Mouse (Mus musculus) forebrain, embryonic 13.5 days (tissue): ENCODE results near the gene Tab1. TPM values are rescaled to one million over a fixed set of nuclear protein-coding genes. Genes with fewer than 3 reads are reported as not detected.
A peak's percentile ranks its signal among the peaks of the same experiment; 100 is the strongest.

Experiments
- ATAC-seq: fragments of 200-750 bp; cut with Nextera tagmentation; 2 replicates; pipeline ENCODE4 v1.8.0; 2017
- H3K27ac ChIP-seq: fragments of 300-500 bp; sonication (generic); 2 replicates; pipeline ENCODE4 v1.5.1; 2015; ENCODE audit warnings: inconsistent platforms, mild to moderate bottlenecking, moderate library complexity
- H3K27me3 ChIP-seq: fragments of 300-500 bp; sonication (generic); 2 replicates; pipeline ENCODE4 v1.6.1; 2015; ENCODE audit warnings: mild to moderate bottlenecking, inconsistent platforms
- H3K36me3 ChIP-seq: fragments of 300-500 bp; sonication (generic); 2 replicates; pipeline ENCODE4 v1.6.1; 2015; ENCODE audit warnings: mild to moderate bottlenecking, inconsistent platforms; ENCODE audit not compliant: poor library complexity, severe bottlenecking
- H3K4me1 ChIP-seq: fragments of 300-500 bp; sonication (generic); 2 replicates; pipeline ENCODE4 v1.6.1; 2015; ENCODE audit warnings: inconsistent platforms
- H3K4me2 ChIP-seq: fragments of 300-500 bp; sonication (generic); 2 replicates; pipeline ENCODE4 v1.6.1; 2015; ENCODE audit warnings: inconsistent platforms, mild to moderate bottlenecking, moderate library complexity
- H3K4me3 ChIP-seq: fragments of 300-500 bp; sonication (generic); 2 replicates; pipeline ENCODE4 v1.5.1; 2015; ENCODE audit warnings: mild to moderate bottlenecking, inconsistent platforms
- H3K9ac ChIP-seq: fragments of 300-500 bp; sonication (generic); 2 replicates; pipeline ENCODE4 v1.6.1; 2015; ENCODE audit warnings: mild to moderate bottlenecking, inconsistent platforms
- H3K9me3 ChIP-seq: fragments of 300-500 bp; sonication (generic); replicated peaks from 2 replicates; pipeline ENCODE4 v1.6.1; 2016; ENCODE audit warnings: inconsistent platforms
- WGBS: fragments of 180-500 bp; shearing (Covaris S2); methylation state at CpG from one replicate; pipeline ENCODE4 v1.1.7; 2015; 5-methylcytosine and 5-hydroxymethylcytosine counted together
- polyA plus RNA-seq: library from polyadenylated mRNA; unstranded; fragments of >200 nt; fragmentation: Nextera tagmentation; extraction: Ambion mirVana; gene quantifications from 2 replicates; pipeline ENCODE4 v1.2.1, GENCODE M21; 2015

Gene Tab1
- polyA plus RNA-seq, 1 experiment from 2014 or later, result 36.6 TPM

DNA sequence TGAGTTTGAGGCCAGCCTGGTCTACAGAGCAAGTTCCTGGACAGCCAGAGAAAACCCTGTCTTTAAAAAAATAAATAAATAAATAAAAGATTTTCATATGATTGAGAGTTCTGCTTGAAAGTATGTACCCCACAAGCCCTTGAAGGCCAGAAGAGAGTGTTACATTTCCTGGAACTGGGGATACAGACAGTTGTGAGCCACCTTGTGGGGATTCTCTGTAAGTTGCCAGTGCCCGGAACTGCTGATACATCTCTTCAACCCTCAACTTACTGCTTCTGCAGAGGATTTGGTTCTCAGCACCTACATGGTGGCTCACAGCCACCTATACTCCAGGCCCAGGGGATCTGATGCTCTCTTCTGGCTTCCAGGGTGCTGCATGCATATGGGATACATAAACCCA is 5.7 kb upstream of the Tab1 start:
- Histone ChIP-seq H3K9me3 (no peaks in the 10 kb centered on the region), H3K36me3 (no peaks in the 10 kb centered on the region), H3K27ac (no peak overlapping the region), H3K27me3 (no peaks in the 10 kb centered on the region), H3K9ac (no peak overlapping the region), H3K4me2 (no peak overlapping the region), H3K4me3 (no peak overlapping the region), H3K4me1 (no peaks in the 10 kb centered on the region)
- WGBS, result 67% methylated on average over 1 of the region's 1 CpGs
- ATAC-seq, result no peak

DNA sequence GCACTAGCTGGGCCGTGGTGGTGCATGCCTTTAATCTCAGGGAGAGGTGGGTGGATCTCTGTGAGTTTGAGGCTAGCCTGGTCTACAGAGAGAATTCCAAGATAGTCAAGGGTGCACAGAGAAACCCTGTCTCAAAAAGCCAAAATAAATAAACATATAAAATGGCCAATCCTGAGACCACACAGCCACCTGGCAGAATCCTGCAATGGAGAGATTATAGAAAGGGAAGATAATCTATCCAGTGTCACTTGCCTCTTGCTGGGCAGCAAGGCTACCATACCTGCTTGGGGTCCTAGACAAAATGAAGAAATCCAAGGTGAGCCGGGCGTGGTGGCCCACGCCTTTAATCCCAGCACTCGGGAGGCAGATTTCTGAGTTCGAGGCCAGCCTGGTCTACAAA is 2.9 kb upstream of the Tab1 start:
- Histone ChIP-seq H3K9ac (no peak overlapping the region), H3K4me3 (no peak overlapping the region), H3K4me1 (peaks cover 18% of the 10 kb centered on the region), H3K4me2 (no peak overlapping the region), H3K27me3 (no peaks in the 10 kb centered on the region), H3K36me3 (no peaks in the 10 kb centered on the region), H3K9me3 (no peaks in the 10 kb centered on the region), H3K27ac (no peak overlapping the region)
- 92% methylated on average over 6 of the region's 6 CpGs for WGBS
- no peak for ATAC-seq

GRCm38 (mm10) chr15:80130689-80131088 is 2.2 kb upstream of the Tab1 start:
- no peak overlapping the region for H3K9ac ChIP-seq
- no peaks in the 10 kb centered on the region for H3K9me3 ChIP-seq
- no peaks in the 10 kb centered on the region for H3K36me3 ChIP-seq
- no peak overlapping the region for H3K4me2 ChIP-seq
- no peak overlapping the region for H3K27ac ChIP-seq
- H3K4me3 ChIP-seq, result no peak overlapping the region
- peaks cover 20% of the 10 kb centered on the region for H3K4me1 ChIP-seq
- no peaks in the 10 kb centered on the region for H3K27me3 ChIP-seq
- WGBS, result 88% methylated on average over 5 of the region's 5 CpGs
- no peak for ATAC-seq

DNA sequence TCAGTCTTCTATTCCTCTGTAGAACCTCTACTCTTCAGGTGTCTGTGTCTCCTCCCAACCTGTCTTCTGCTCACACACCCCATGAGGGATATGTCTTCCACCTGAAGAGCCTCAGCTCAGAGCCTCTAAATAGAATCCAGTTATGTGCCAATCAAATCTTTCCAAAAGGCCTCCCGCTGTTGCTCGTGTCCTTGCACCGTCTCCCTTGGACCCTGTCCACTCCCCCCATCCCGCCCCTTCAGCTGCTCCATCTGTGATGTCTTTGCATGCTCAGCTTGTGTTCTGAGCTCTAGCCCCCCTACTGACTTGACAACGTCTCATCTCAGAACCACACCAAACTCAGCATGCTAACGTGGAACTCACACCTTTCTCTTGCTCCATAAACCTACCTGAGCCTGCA is 1.5 kb upstream of the Tab1 start:
- no peaks in the 10 kb centered on the region for H3K27me3 ChIP-seq
- WGBS, result 78% methylated on average over 6 of the region's 6 CpGs
- ATAC-seq, result no peak
- no peak overlapping the region for H3K4me2 ChIP-seq
- no peak overlapping the region for H3K4me3 ChIP-seq
- peaks cover 5% of the 10 kb centered on the region for H3K36me3 ChIP-seq
- peaks cover 20% of the 10 kb centered on the region for H3K4me1 ChIP-seq
- H3K27ac ChIP-seq, result no peak overlapping the region
- H3K9ac ChIP-seq, result no peak overlapping the region
- no peaks in the 10 kb centered on the region for H3K9me3 ChIP-seq

- peak overlapping the region; percentile 77 for H3K4me3 ChIP-seq
- peak overlapping the region; percentile 93 for H3K4me2 ChIP-seq
- H3K4me1 ChIP-seq, result peaks cover 22% of the 10 kb centered on the region
- H3K27ac ChIP-seq, result peak overlapping the region; percentile 97; the same call in 1 of the 2 replicates
- 86% methylated on average over 9 of the region's 9 CpGs for WGBS
- H3K9me3 ChIP-seq, result no peaks in the 10 kb centered on the region
- ATAC-seq, result peak; percentile 1; the same call in 1 of the 2 replicates
- H3K36me3 ChIP-seq, result peaks cover 14% of the 10 kb centered on the region
- no peaks in the 10 kb centered on the region for H3K27me3 ChIP-seq
- no peak overlapping the region for H3K9ac ChIP-seq
Observed at GRCm38 (mm10) chr15:80132452-80132851, 475 bp upstream of the Tab1 start.

GRCm38 (mm10) chr15:80133682-80134449 is 939 bp downstream of the Tab1 start:
- peak; percentile 13; the same call in 1 of the 2 replicates for ATAC-seq
- peak overlapping the region; percentile 93 for H3K4me2 ChIP-seq
- peaks cover 14% of the 10 kb centered on the region for H3K36me3 ChIP-seq
- WGBS, result 13% methylated on average over 14 of the region's 14 CpGs
- peak overlapping the region; percentile 87 for H3K9ac ChIP-seq
- no peaks in the 10 kb centered on the region for H3K9me3 ChIP-seq
- H3K4me1 ChIP-seq, result peaks cover 24% of the 10 kb centered on the region
- peak overlapping the region; percentile 97 for H3K27ac ChIP-seq
- no peaks in the 10 kb centered on the region for H3K27me3 ChIP-seq
- peak overlapping the region; percentile 77 for H3K4me3 ChIP-seq

DNA sequence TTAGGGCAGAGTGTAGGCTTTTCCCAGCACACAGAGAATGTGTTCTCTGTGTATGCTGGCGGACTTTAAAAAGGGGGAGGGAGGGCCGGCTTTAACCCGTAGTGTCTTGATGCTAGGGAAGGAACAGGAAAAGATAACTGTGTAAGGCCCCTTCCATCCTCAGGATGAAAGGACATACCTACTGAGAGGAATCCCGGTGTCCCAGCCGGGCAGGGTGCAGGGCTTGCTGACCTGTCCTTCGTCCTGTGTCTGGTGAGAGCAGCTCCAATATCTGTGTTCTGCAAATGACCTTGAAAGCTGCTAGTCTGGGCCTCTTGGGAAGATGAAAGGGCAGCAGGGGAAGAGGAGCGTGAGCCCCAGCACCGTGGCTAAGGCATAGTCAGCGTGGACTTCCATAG is 1.5 kb downstream of the Tab1 start:
- H3K27ac ChIP-seq, result no peak overlapping the region
- 68% methylated on average over 9 of the region's 9 CpGs for WGBS

DNA sequence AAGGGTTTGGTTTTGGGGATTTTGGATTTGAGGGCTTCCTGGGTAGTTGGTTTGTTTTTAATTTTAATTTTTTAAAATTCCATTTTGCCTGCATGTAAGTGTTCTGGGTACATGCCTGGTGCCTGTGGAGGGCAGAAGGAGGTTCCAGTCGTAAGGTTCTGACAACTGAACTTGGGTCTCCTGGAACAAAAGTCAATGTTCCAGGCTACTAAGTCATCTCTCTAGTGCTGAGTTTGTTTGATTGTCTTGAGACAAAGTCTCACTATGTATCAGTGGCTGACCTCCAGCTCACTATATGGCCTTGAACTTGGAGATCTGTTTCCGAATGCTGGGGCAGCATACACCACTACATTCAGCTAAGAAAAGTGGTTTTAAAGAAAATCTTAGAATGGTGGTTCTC is 2.6 kb downstream of the Tab1 start:
- WGBS, result 95% methylated on average over 2 of the region's 2 CpGs
- H3K36me3 ChIP-seq, result peaks cover 18% of the 10 kb centered on the region
- no peak for ATAC-seq
- H3K4me2 ChIP-seq, result no peak overlapping the region
- no peak overlapping the region for H3K9ac ChIP-seq
- H3K9me3 ChIP-seq, result no peaks in the 10 kb centered on the region
- H3K27me3 ChIP-seq, result no peaks in the 10 kb centered on the region
- peaks cover 24% of the 10 kb centered on the region for H3K4me1 ChIP-seq
- H3K4me3 ChIP-seq, result no peak overlapping the region
- no peak overlapping the region for H3K27ac ChIP-seq

More for the DNA sequence above, 1.5 kb downstream of the Tab1 start:
- peaks cover 24% of the 10 kb centered on the region for H3K4me1 ChIP-seq
- H3K4me3 ChIP-seq, result peak overlapping the region; percentile 77
- no peaks in the 10 kb centered on the region for H3K9me3 ChIP-seq
- no peak for ATAC-seq
- H3K9ac ChIP-seq, result peak overlapping the region; percentile 87
- no peaks in the 10 kb centered on the region for H3K27me3 ChIP-seq
- H3K36me3 ChIP-seq, result peaks cover 14% of the 10 kb centered on the region
- H3K4me2 ChIP-seq, result peak overlapping the region; percentile 93

DNA sequence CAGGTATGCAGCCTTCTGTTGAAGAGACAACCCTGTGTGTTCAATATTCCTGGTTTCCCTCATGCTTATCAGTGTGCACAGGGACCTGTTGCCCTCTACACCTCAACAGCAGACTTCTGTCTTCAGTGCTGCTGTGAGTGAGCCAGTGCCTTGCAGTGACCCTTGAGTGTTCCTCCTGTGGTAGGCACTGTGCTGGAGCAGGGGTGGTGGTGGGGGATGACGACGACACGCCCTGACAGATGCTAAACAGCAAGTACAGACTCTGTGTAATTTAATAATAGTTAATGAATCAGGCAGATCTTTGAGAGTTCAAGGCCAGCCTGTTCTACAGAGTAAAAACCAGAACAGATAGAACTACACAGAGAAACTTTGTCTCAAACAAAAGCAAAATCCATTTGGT is 3.7 kb downstream of the Tab1 start:
- Histone ChIP-seq H3K36me3 (peaks cover 28% of the 10 kb centered on the region), H3K27me3 (no peaks in the 10 kb centered on the region), H3K4me1 (peaks cover 24% of the 10 kb centered on the region), H3K27ac (no peak overlapping the region), H3K9ac (no peak overlapping the region), H3K4me3 (no peak overlapping the region), H3K9me3 (no peaks in the 10 kb centered on the region), H3K4me2 (no peak overlapping the region)
- no peak for ATAC-seq
- 94% methylated on average over 3 of the region's 3 CpGs for WGBS

- Histone ChIP-seq H3K9me3 (no peaks in the 10 kb centered on the region), H3K9ac (no peak overlapping the region), H3K27ac (no peak overlapping the region), H3K4me3 (no peak overlapping the region), H3K36me3 (peaks cover 39% of the 10 kb centered on the region), H3K4me1 (peaks cover 20% of the 10 kb centered on the region), H3K4me2 (no peak overlapping the region), H3K27me3 (no peaks in the 10 kb centered on the region)
- no peak for ATAC-seq
- WGBS, result 79% methylated on average over 17 of the region's 17 CpGs
Observed at GRCm38 (mm10) chr15:80137945-80138791, 5.2 kb downstream of the Tab1 start.

- no peaks in the 10 kb centered on the region for H3K27me3 ChIP-seq
- H3K4me1 ChIP-seq, result peaks cover 3% of the 10 kb centered on the region; the same call in 1 of the 2 replicates
- no peak overlapping the region for H3K27ac ChIP-seq
- no peak overlapping the region for H3K4me2 ChIP-seq
- 94% methylated on average over 2 of the region's 2 CpGs for WGBS
- no peak overlapping the region for H3K9ac ChIP-seq
- no peak for ATAC-seq
- peaks cover 51% of the 10 kb centered on the region for H3K36me3 ChIP-seq
- no peak overlapping the region for H3K4me3 ChIP-seq
- no peaks in the 10 kb centered on the region for H3K9me3 ChIP-seq
Observed at GRCm38 (mm10) chr15:80140302-80140701, 7.4 kb downstream of the Tab1 start.

- Histone ChIP-seq H3K4me3 (no peak overlapping the region), H3K36me3 (peaks cover 51% of the 10 kb centered on the region), H3K27ac (no peak overlapping the region), H3K4me2 (no peak overlapping the region), H3K9ac (no peak overlapping the region), H3K9me3 (no peaks in the 10 kb centered on the region), H3K27me3 (no peaks in the 10 kb centered on the region), H3K4me1 (peaks cover 3% of the 10 kb centered on the region; the same call in 1 of the 2 replicates)
- 98% methylated on average over 3 of the region's 3 CpGs for WGBS
- ATAC-seq, result no peak
Observed at GRCm38 (mm10) chr15:80140878-80141277, 8.0 kb downstream of the Tab1 start.
